Mouse (Mus musculus): ENCODE measurements around the gene Olfr406.

- TF ChIP-seq CTCF (IDR thresholded peaks at IDR 0.05; ENCODE audit: low read depth) (no peak), EP300 (IDR thresholded peaks at IDR 0.05; ENCODE audit: low read depth) (no peak)
Measured at GRCm38 (mm10) chr11:74259508-74259907, at the start of gene Olfr406.
